Mouse (Mus musculus) left cerebral cortex, adult 2 months (tissue): Measurements from ENCODE around the gene Plppr3. TPM values are rescaled to one million over a fixed set of nuclear protein-coding genes. Genes with fewer than 3 reads are reported as not detected.

Experiments used
- DNase-seq, 2 experiments: peaks; one replicate each; pipeline ENCODE4 v3.0.0; 2021 to 2022; ENCODE audit warnings: low spot score in 2 of 2, mixed read lengths in 1 of 2; ENCODE audit errors: extremely low spot score in 1 of 2
- H3K27ac ChIP-seq: fragments of 200-600 bp; 2 replicates; pipeline ENCODE4 v1.8.1; 2022
- H3K4me3 ChIP-seq: fragments of 200-600 bp; 2 replicates; pipeline ENCODE4 v1.8.1; 2022
- CTCF ChIP-seq: fragments of 200-600 bp; IDR thresholded peaks from 2 replicates; pipeline ENCODE4 v1.8.1; 2022; ENCODE audit warnings: antibody characterized with exemption, mild to moderate bottlenecking, moderate library complexity
- intact Hi-C: fragments of 180-260 bp; cut with DNase I; formaldehyde crosslinking; loops from one replicate; pipeline ENCODE4 v1.15.1; 2025
- microRNA-seq, 2 experiments: library from miRNA; unstranded; fragments of <30 nt; microRNA quantifications; one replicate each; pipeline ENCODE4 v1.2.0; 2021
- total RNA-seq, 2 experiments: library from RNA; stranded (reverse); gene quantifications; 2 replicates each; pipeline ENCODE4 v1.2.3; 2021

Gene Plppr3
- total RNA-seq, 2 experiments from 2014 or later, result 51.8 to 63.0 TPM

DNA sequence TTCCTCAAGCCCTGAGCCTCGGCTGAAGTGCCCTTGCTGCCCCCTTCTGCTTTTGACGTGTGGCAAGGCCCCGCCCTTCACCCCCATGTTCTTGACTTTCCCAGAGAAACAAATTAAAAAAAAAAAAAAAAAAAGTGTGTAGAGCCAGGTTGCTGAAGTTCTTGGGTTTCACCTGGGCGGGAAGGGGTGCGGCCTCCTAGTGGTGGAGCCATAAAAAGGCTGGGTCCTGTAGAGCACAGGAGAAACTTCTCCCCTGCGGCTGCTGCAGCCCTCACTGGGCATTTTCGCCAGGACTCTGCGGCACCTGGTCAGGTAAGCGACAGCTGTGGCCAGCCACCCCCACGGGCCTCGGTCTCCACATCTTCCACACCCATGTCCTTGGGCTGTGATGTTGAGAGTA, 53.7 kb downstream of the Plppr3 start, which contains the start of gene Misp:
Gene Misp, plus strand, starts transcription at position 208 of the 400 bp plus-strand sequence.
- intact Hi-C loops, result no loop called here
- DNase-seq, result no peak
- Histone ChIP-seq H3K4me3 (no peak within 1 kb of the TSS), H3K27ac (no peak within 1 kb of the TSS)
- peak; percentile 23 for TF ChIP-seq CTCF

GRCm38 (mm10) chr10:79820277-79820676, 54.2 kb downstream of the Plppr3 start:
- no peak overlapping the region for H3K4me3 ChIP-seq
- intact Hi-C loops, result no loop called here
- H3K27ac ChIP-seq, result no peak overlapping the region
- TF ChIP-seq CTCF, result no peak
- no peak for DNase-seq

DNA sequence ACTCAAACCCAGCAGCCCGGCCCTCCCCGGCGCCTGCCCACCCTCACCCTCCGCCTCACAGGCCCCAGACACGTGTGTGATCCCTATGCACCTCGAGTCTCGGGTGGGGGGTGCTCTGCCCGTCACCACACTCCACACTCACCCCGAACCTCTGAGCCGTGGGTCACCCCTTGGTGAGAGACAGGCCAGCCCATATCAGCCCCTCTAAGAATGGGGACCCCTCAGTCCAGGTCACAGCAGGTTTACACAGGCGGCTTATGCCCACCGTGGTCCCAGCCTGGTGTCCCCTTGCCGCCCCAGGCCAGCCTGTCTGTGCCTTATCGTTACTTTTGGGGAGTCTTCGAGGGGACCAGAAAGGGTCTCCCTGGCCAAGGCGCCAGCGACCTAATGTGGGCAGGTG, 54.8 kb downstream of the Plppr3 start:
- intact Hi-C loops, result no loop called here
- no peak for TF ChIP-seq CTCF
- H3K4me3 ChIP-seq, result no peak overlapping the region
- no peak overlapping the region for H3K27ac ChIP-seq
- no peak for DNase-seq

DNA sequence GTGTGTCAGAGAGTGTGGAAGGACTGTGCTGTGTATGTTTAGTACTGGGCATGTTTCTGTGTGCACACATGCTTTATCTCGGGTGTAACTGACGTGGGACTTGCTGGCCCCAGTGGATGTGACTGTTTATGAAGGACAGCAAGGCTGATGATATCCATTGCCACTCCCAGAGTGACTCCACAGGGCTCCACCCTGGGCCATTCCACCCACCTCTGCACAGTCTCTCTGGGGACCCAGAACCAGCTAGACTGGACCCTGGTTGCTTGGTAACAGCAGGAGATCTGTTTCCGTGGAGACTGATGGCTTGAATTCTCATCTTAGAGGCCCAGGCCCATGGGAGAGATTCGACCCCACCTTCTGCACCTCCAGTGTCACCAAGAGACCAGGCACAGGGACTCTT, 56.2 kb downstream of the Plppr3 start:
- intact Hi-C loops, result no loop called here
- Histone ChIP-seq H3K27ac (no peak overlapping the region), H3K4me3 (no peak overlapping the region)
- no peak for TF ChIP-seq CTCF
- DNase-seq, result no peak

DNA sequence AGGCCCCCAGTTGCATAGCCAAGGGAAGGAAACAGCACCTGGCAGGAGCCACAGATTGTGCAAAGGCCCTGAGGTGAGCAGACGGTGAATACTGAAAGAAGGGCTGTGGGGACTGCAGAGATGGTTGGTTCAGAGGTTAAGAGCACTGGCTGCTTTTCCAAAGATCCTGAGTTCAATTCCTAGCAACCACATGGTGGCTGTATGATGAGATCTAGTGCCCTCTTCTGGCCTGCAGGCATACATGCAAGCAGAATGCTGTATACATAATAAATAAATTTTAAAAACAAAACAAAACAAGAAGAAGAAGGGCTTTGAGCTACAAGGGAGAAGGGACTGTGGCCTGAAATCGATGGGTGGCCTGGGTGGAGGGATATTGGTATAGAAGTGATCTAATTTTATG, 57.3 kb downstream of the Plppr3 start:
- DNase-seq, result no peak
- no peak overlapping the region for H3K27ac ChIP-seq
- no peak overlapping the region for H3K4me3 ChIP-seq
- TF ChIP-seq CTCF, result peak; percentile 56
- intact Hi-C loops, result no loop called here

DNA sequence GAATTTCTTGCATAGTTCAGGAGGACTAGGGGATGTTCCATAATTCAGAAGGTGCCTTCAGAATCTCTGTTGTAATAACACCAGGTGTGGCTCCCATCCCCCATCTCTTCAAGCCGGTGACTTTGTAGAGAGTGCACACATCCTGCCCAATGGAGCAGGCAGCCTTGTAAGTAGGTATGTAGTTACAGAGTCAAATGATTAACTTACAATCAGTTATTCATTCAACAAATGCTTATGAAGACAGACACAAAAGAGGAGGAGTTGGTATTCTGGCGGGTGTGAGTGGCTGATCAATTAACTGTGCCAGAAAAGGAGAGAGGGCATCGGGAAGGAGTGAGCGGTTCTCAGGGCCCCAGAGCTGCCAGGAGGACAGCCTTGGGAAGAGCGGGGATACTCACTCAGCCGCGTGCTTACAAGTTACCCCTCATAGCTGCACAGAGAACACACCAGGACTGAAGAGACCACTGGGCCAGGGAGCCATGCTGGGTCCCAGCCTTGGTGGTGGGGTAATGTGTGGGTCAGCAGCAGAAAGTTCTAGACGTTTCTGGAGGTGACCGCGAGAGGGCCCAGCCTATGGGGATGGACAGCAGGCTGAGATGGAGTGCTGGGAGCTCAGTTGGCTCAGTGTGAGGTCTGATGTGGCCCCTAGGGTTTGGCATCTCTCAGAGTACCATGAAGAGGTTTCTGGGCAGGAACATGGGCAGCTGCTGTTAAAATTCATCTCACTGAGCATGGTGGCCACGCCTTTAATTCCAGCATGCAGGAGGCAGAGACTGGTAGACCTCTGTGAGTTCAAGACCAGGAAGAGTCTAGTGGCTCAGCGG, 58.6 kb downstream of the Plppr3 start:
- DNase-seq, result no peak
- no peak overlapping the region for H3K4me3 ChIP-seq
- no peak overlapping the region for H3K27ac ChIP-seq
- no peak for TF ChIP-seq CTCF
- intact Hi-C loops, result no loop called here

DNA sequence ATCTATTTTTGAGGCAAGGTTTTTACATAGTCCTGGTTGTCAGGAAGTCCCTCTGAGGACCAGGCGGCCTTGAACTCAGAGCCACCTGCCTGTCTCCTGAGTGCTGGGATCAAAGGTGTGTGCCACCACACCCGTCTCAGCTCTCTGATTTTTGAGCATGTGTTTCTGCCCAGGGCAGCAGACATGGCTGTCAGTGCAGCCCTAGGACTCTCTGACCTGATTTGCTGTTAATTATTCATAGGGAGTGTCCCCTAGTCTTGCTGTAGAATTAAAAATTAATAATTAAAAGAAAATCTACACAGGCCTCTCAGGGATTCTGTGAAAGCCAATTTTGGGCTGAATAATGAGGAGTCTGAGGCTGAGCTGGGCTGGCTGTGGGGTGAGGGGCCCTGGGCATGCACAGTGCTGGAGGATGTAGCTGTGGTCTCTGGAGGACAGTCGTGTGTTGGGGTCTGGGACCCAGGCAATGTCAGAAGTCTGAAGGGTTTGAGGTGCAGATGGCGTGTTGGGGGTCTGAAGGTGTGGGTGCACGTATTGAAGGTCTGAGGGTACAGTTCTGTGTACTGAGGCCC, 60.1 kb downstream of the Plppr3 start:
- Histone ChIP-seq H3K4me3 (no peak overlapping the region), H3K27ac (no peak overlapping the region)
- intact Hi-C loops, result no loop called here
- TF ChIP-seq CTCF, result no peak
- no peak for DNase-seq

- TF ChIP-seq CTCF, result peak; percentile 96
- Histone ChIP-seq H3K4me3 (no peak overlapping the region), H3K27ac (no peak overlapping the region)
- intact Hi-C loops, result loop anchor here (1.0 kb wide), 2 partner anchors 19 to 44 kb away; partner anchors contain the start of gene Palm
- DNase-seq, result peak; percentile 81 to 93
Measured at GRCm38 (mm10) chr10:79811736-79812637, 62.4 kb downstream of the Plppr3 start.

Small RNAs within 50 kb of the gene (microRNA-seq; reads per million reads assigned to microRNA genes)
- gene Mir6910, result 0 reads per million in 2 experiments

Other genes with a start within 250 kb of the Plppr3 start
- 10 to 100 TPM; 47.8 to 48.1 TPM for gene Shc2, start 236.7 kb downstream of the Plppr3 start, total RNA-seq
- gene Odf3l2, start 228.9 kb downstream of the Plppr3 start, total RNA-seq, result under 1 TPM in 1 of 2 experiments, not detected in 1; 0.27 TPM
- not detected for gene Madcam1, start 210.1 kb downstream of the Plppr3 start, total RNA-seq
- gene Tpgs1, start 205.3 kb downstream of the Plppr3 start, total RNA-seq, result 10 to 100 TPM; 79.3 to 80.6 TPM
- gene Cdc34, start 192.4 kb downstream of the Plppr3 start, total RNA-seq, result 10 to 100 TPM; 80.7 to 84.8 TPM
- gene Gzmm, start 185.6 kb downstream of the Plppr3 start, total RNA-seq, result 1 to 10 TPM; 2.1 to 4.0 TPM
- gene Bsg, start 170.1 kb downstream of the Plppr3 start, total RNA-seq, result 100 to 1,000 TPM; 539 to 573 TPM
- gene Hcn2, start 158.0 kb downstream of the Plppr3 start, total RNA-seq, result 100 to 1,000 TPM; 129 to 142 TPM
- gene Polrmt, start 128.1 kb downstream of the Plppr3 start, total RNA-seq, result 10 to 100 TPM; 45.1 to 51.6 TPM
- gene Fgf22, start 119.6 kb downstream of the Plppr3 start, total RNA-seq, result 1 to 10 TPM; 4.5 to 4.8 TPM
- 10 to 100 TPM; 93.3 to 97.5 TPM for gene Rnf126, start 107.7 kb downstream of the Plppr3 start, total RNA-seq
- gene Fstl3, start 97.4 kb downstream of the Plppr3 start, total RNA-seq, result 1 to 10 TPM; 2.5 to 2.6 TPM
- gene Prss57, start 83.7 kb downstream of the Plppr3 start, total RNA-seq, result under 1 TPM; 0.58 to 0.75 TPM
- gene Palm, start 81.1 kb downstream of the Plppr3 start, total RNA-seq, result 100 to 1,000 TPM; 293 to 312 TPM
- under 1 TPM; 0.59 to 0.89 TPM for gene Misp, start 53.6 kb downstream of the Plppr3 start, total RNA-seq
- gene Ptbp1, start 20.2 kb downstream of the Plppr3 start, total RNA-seq, result 10 to 100 TPM; 55.5 to 61.7 TPM
- gene Prtn3, start 158 bp downstream of the Plppr3 start, total RNA-seq, result 1 to 10 TPM; 1.7 to 2.6 TPM
- gene Elane, start 11.6 kb upstream of the Plppr3 start, total RNA-seq, result not detected
- gene Cfd, start 16.2 kb upstream of the Plppr3 start, total RNA-seq, result not detected
- gene Med16, start 34.3 kb upstream of the Plppr3 start, total RNA-seq, result 10 to 100 TPM; 55.3 to 55.5 TPM
- not detected for gene Gm26602, start 36.2 kb upstream of the Plppr3 start, total RNA-seq
- gene Kiss1r, start 42.3 kb upstream of the Plppr3 start, total RNA-seq, result 1 to 10 TPM; 6.6 to 9.1 TPM
- gene R3hdm4, start 46.6 kb upstream of the Plppr3 start, total RNA-seq, result 100 to 1,000 TPM; 318 to 346 TPM
- 1 to 10 TPM; 5.7 to 10.0 TPM for gene Arid3a, start 52.4 kb upstream of the Plppr3 start, total RNA-seq
- gene Wdr18, start 85.5 kb upstream of the Plppr3 start, total RNA-seq, result 10 to 100 TPM; 45.4 to 49.4 TPM
- under 1 TPM; 0.14 to 0.20 TPM for gene Grin3b, start 96.1 kb upstream of the Plppr3 start, total RNA-seq
- gene Tmem259, start 109.7 kb upstream of the Plppr3 start, total RNA-seq, result 100 to 1,000 TPM; 122 to 126 TPM
- gene Cnn2, start 114.0 kb upstream of the Plppr3 start, total RNA-seq, result 1 to 10 TPM; 5.6 to 8.0 TPM
- gene Abca7, start 121.9 kb upstream of the Plppr3 start, total RNA-seq, result 10 to 100 TPM; 13.5 to 13.8 TPM
- gene Arhgap45, start 142.0 kb upstream of the Plppr3 start, total RNA-seq, result 1 to 10 TPM; 3.5 TPM
- gene Polr2e, start 165.2 kb upstream of the Plppr3 start, total RNA-seq, result 10 to 100 TPM; 73.0 to 76.0 TPM
- gene Gpx4, start 172.5 kb upstream of the Plppr3 start, total RNA-seq, result 100 to 1,000 TPM; 494 to 526 TPM
- 10 to 100 TPM; 21.4 to 22.1 TPM for gene Sbno2, start 230.9 kb upstream of the Plppr3 start, total RNA-seq
- gene Stk11, start 241.2 kb upstream of the Plppr3 start, total RNA-seq, result 100 to 1,000 TPM; 102 to 106 TPM